Mouse (Mus musculus): Measurements from ENCODE around the gene Gpr108. TPM values are rescaled to one million over a fixed set of nuclear protein-coding genes. Genes with fewer than 3 reads are reported as not detected.

The Gpr108 gene
- total and polyA plus RNA-seq, 2 experiments = 10.7 to 23.7 TPM

DNA sequence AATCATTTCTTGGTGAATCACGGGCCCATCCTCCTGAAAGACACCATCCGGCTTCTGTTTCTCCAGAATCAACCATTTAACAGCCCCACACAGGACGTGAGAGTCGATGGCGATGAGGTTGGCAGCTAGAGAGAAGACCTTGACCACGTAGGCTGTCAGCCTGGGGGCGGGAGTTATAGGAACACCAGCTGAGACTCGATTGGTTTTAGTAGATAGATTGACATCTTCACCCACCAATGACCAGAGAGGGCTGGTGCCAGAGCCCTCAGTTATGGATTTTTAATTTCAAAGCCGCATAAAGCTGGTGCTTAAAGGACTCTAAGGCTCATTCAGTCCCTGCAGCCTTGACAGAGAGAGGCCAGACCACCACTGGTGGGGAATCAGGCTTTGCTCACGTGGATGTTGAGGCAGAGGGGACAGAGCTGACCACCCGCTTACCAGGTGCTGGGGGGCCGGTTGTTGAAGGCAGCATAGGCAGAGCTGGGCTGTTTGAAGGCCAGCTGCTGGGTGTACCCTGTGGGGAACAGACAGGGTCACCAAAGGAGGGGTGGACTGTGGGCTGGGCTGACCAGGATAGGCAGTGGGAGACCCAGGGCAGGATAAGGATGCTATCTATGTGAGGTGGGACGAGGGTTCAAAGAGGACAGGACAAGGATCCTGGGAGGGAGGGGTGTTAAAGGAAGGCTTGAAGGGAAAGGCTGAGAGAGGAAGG, 33.4 kb downstream of the Gpr108 start:
- no peaks in the 10 kb centered on the region for H3K27me3 ChIP-seq (ENCODE audit: control insufficient read depth, insufficient read depth, low read length)
- H3K9ac ChIP-seq (ENCODE audit: low read depth, low read length) = no peak overlapping the region
- H3K27ac ChIP-seq (replicated peaks; ENCODE audit: insufficient read depth, low read depth, low read length) = no peak overlapping the region
- peaks cover 22% of the 10 kb centered on the region for H3K4me1 ChIP-seq (ENCODE audit: control insufficient read depth, insufficient read depth, low read length)
- H3K36me3 ChIP-seq (ENCODE audit: control insufficient read depth, insufficient read depth, low read length) = peaks cover 91% of the 10 kb centered on the region
- DNase-seq (ENCODE audit: extremely low read depth, low read depth, low spot score) = no peak
- no peak overlapping the region for H3K4me3 ChIP-seq (ENCODE audit: insufficient read depth, low read depth, low read length)
- no peaks in the 10 kb centered on the region for H3K79me2 ChIP-seq (ENCODE audit: control insufficient read depth, insufficient read depth, low read length)
- TF ChIP-seq CTCF (IDR thresholded peaks at IDR 0.05; ENCODE audit: low read depth, low read length) (no peak), POLR2A (IDR thresholded peaks at IDR 0.05; ENCODE audit: extremely low read depth, insufficient read depth, low read length) (no peak)
- WGBS = 41% methylated on average over 13 of the region's 13 CpGs

DNA sequence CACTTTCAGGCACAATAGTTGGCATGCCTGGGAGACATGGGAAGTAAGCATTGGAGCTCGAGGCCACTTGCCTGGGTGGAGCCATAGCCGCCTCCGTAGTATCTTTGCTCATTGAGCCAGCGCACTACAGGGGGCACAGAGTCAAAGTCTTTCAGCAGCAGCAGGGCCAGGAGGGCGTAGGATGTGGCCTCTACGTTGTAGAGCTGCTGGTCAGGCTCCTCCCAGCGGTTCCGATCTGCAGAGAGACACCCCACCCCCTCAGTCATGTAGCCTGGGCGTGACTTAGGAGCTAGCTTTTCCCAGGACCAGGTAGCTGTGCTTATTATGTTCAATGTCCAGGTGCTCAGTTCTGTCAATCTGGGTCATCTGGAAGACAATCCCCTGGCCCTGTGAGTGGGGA, 36.7 kb downstream of the Gpr108 start:
- H3K79me2 ChIP-seq (ENCODE audit: control insufficient read depth, insufficient read depth, low read length) = no peaks in the 10 kb centered on the region
- peak; percentile 47 for DNase-seq (ENCODE audit: extremely low read depth, low read depth, low spot score)
- WGBS = 33% methylated on average over 9 of the region's 9 CpGs
- no peak overlapping the region for H3K4me3 ChIP-seq (ENCODE audit: insufficient read depth, low read depth, low read length)
- no peak overlapping the region for H3K27ac ChIP-seq (replicated peaks; ENCODE audit: insufficient read depth, low read depth, low read length)
- H3K4me1 ChIP-seq (ENCODE audit: control insufficient read depth, insufficient read depth, low read length) = peaks cover 20% of the 10 kb centered on the region
- no peaks in the 10 kb centered on the region for H3K27me3 ChIP-seq (ENCODE audit: control insufficient read depth, insufficient read depth, low read length)
- TF ChIP-seq POLR2A (IDR thresholded peaks at IDR 0.05; ENCODE audit: extremely low read depth, insufficient read depth, low read length) (no peak), CTCF (IDR thresholded peaks at IDR 0.05; ENCODE audit: low read depth, low read length) (0 out of 2 replicates have a peak, but pooled peaks have one; percentile 10)
- peaks cover 94% of the 10 kb centered on the region for H3K36me3 ChIP-seq (ENCODE audit: control insufficient read depth, insufficient read depth, low read length)
- H3K9ac ChIP-seq (ENCODE audit: low read depth, low read length) = no peak overlapping the region

DNA sequence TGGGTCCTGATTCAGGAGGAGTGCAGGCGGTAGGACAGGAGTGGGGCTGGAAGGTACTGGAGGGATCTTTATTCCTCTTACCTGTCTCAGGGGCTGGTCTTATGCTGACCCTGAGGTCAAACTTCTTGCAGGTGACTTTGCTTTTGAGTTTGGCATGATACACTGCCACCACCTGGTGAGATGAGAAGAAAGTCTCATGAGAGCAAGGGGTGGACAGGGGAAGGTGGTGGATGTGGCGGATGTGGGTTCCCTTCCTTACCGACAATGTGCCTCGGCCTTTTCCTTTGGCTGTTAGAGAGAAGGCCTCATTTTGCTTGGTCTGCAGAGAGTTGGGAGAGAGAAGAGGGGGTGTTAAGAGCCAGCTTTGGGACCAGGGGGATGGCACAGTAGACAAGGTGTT, 38.9 kb downstream of the Gpr108 start:
- peak; percentile 28 for DNase-seq (ENCODE audit: extremely low read depth, low read depth, low spot score)

DNA sequence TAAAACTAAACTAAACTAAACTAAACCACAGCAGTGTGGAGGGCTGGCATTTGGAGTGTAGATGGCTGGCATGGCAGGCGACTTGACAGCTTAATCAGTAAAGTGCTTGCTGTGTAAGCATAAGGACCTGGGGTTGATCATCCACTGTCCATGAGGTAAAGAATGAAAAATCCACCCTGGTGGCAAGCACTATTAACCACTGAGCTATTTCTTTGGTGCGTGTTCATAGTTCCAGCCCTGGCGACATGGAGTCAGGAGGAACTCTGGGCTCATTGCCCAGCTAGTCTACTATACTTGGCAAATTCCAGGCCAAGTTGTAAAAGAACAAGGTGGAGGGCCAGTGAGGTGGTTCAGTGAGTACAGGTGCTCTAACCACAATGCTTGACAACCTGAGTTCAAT, 40.3 kb downstream of the Gpr108 start:
- no peaks in the 10 kb centered on the region for H3K27me3 ChIP-seq (ENCODE audit: control insufficient read depth, insufficient read depth, low read length)
- H3K4me3 ChIP-seq (ENCODE audit: insufficient read depth, low read depth, low read length) = no peak overlapping the region
- peak overlapping the region; percentile 1; the same call in 1 of the 2 replicates for H3K27ac ChIP-seq (replicated peaks; ENCODE audit: insufficient read depth, low read depth, low read length)
- WGBS = 34% methylated on average over 3 of the region's 3 CpGs
- no peak overlapping the region for H3K9ac ChIP-seq (ENCODE audit: low read depth, low read length)
- TF ChIP-seq CTCF (IDR thresholded peaks at IDR 0.05; ENCODE audit: low read depth, low read length) = no peak
- TF ChIP-seq POLR2A (IDR thresholded peaks at IDR 0.05; ENCODE audit: extremely low read depth, insufficient read depth, low read length) = no peak
- H3K79me2 ChIP-seq (ENCODE audit: control insufficient read depth, insufficient read depth, low read length) = no peaks in the 10 kb centered on the region
- H3K4me1 ChIP-seq (ENCODE audit: control insufficient read depth, insufficient read depth, low read length) = peaks cover 47% of the 10 kb centered on the region
- H3K36me3 ChIP-seq (ENCODE audit: control insufficient read depth, insufficient read depth, low read length) = peaks cover 91% of the 10 kb centered on the region
- DNase-seq (ENCODE audit: extremely low read depth, low read depth, low spot score) = peak; percentile 79

More for the DNA sequence above, 38.9 kb downstream of the Gpr108 start:
- peaks cover 40% of the 10 kb centered on the region for H3K4me1 ChIP-seq (ENCODE audit: control insufficient read depth, insufficient read depth, low read length)
- H3K79me2 ChIP-seq (ENCODE audit: control insufficient read depth, insufficient read depth, low read length) = no peaks in the 10 kb centered on the region
- peaks cover 93% of the 10 kb centered on the region for H3K36me3 ChIP-seq (ENCODE audit: control insufficient read depth, insufficient read depth, low read length)
- 54% methylated on average over 4 of the region's 4 CpGs for WGBS
- H3K4me3 ChIP-seq (ENCODE audit: insufficient read depth, low read depth, low read length) = no peak overlapping the region
- TF ChIP-seq POLR2A (IDR thresholded peaks at IDR 0.05; ENCODE audit: extremely low read depth, insufficient read depth, low read length) = no peak
- TF ChIP-seq CTCF (IDR thresholded peaks at IDR 0.05; ENCODE audit: low read depth, low read length) = 0 out of 2 replicates have a peak, but pooled peaks have one; percentile 7
- H3K9ac ChIP-seq (ENCODE audit: low read depth, low read length) = no peak overlapping the region
- H3K27ac ChIP-seq (replicated peaks; ENCODE audit: insufficient read depth, low read depth, low read length) = no peak overlapping the region
- no peaks in the 10 kb centered on the region for H3K27me3 ChIP-seq (ENCODE audit: control insufficient read depth, insufficient read depth, low read length)

DNA sequence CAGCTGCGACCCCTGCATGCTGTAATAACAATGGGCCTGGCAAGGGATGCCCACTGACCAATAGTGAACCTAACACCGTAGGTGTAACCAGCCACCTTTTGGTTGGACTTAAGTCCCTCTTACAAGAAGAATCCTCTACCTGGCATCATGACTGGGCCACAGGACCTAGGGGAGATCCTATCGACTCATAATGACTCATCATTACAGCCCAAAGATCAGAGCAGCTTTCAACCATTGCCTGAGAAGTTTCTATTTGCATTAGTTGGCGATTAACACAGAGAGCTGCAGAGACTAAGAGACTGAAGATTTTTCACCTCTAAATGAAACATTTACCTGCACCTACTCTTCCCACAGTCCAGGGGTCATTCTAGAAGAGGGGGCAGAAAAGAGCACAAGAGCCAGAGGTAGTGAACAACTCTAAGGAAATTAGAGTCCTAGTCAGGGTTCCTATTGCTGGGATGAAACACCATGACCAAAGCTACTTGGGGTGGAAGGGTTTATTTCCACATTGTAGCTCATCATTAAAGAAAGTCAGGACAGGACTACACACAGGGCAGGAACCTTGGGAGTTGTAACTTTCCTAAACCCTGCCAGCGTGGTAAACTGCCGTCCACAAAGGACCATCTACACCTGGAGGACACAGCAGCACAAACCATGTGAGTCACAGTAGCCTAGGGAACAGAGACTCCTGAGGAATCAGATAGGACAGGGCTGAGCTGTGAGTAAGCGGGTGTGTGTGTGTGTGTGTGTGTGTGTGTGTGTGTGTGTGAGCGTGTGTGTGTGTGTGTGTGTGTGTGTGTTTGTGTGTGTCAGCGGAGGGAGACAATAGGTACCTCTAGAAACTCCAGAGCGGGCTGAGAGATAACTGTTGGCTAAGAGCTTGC, 46.2 kb downstream of the Gpr108 start:
- H3K79me2 ChIP-seq (ENCODE audit: control insufficient read depth, insufficient read depth, low read length) = no peaks in the 10 kb centered on the region
- H3K27me3 ChIP-seq (ENCODE audit: control insufficient read depth, insufficient read depth, low read length) = no peaks in the 10 kb centered on the region
- WGBS = 39% methylated on average over 10 of the region's 10 CpGs
- H3K4me1 ChIP-seq (ENCODE audit: control insufficient read depth, insufficient read depth, low read length) = peaks cover 37% of the 10 kb centered on the region
- peak; percentile 72 for DNase-seq (ENCODE audit: extremely low read depth, low read depth, low spot score)
- H3K27ac ChIP-seq (replicated peaks; ENCODE audit: insufficient read depth, low read depth, low read length) = peak overlapping the region; percentile 73
- peaks cover 63% of the 10 kb centered on the region for H3K36me3 ChIP-seq (ENCODE audit: control insufficient read depth, insufficient read depth, low read length)
- H3K4me3 ChIP-seq (ENCODE audit: insufficient read depth, low read depth, low read length) = no peak overlapping the region
- H3K9ac ChIP-seq (ENCODE audit: low read depth, low read length) = 0 out of 2 replicates have a peak overlapping the region, but pooled peaks have one; percentile 8
- TF ChIP-seq CTCF (IDR thresholded peaks at IDR 0.05; ENCODE audit: low read depth, low read length) (no peak), POLR2A (IDR thresholded peaks at IDR 0.05; ENCODE audit: extremely low read depth, insufficient read depth, low read length) (no peak)

Data from liver, adult 2 months (tissue).